ENCODE assay signal across 22 mouse cellular contexts in the genomic region with DNA sequence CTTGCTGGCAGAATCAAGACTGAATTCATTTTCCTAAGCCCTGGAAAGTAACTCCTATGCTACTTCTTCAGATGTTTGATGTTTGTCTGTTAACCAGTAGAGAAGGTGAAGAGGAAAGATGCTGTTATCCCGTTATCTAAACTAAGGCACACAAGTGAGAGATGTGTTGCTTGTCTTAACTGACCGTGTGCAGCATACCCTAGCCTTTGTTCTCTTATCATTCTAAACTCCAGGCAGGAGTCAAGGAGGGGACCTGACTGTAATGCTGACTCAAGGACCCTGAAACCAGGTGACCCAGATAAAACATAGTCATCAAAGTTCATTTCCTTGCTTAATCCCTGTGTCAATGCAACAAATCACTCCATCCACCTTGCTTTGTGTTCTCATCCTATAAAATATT.
A peak's percentile ranks its signal among the peaks of the same experiment; 100 is the strongest.
DNase-seq lines count a peak whose midpoint lies in the region; ATAC-seq and TF ChIP-seq lines count a peak whose summit lies in the region.
"Had no signal": no experiment of that assay in that cellular context is flagged by ENCODE, and none has a peak within 500 bp of the region (broad histone marks: within the 10 kb centered on the region; RNA-seq: fewer than 3 reads in every experiment).

No protein-coding gene starts in this region.

- no peak for TF ChIP-seq CTCF in liver, embryonic 14.5 days (IDR thresholded peaks at IDR 0.05; ENCODE audit: low read depth)

- H3K4me2 ChIP-seq in liver, embryonic 11.5 days, result no peak overlapping the region
- H3K4me2 ChIP-seq in liver, embryonic 13.5 days, result no peak overlapping the region
- H3K4me2 ChIP-seq in liver, embryonic 14.5 days (ENCODE audit: low read depth), result no peak overlapping the region
- H3K4me2 ChIP-seq: embryonic facial prominence, embryonic 13.5 days; embryonic facial prominence, embryonic 15.5 days; forebrain, embryonic 12.5 days had no signal

- H3K36me3 ChIP-seq in liver, embryonic 11.5 days (ENCODE audit: control insufficient read depth, insufficient read depth, low read length), result no peaks in the 10 kb centered on the region
- no peaks in the 10 kb centered on the region for H3K36me3 ChIP-seq in liver, embryonic 13.5 days
- H3K36me3 ChIP-seq in liver, embryonic 14.5 days (replicated peaks; ENCODE audit: control insufficient read depth, insufficient read depth, low read depth), result no peaks in the 10 kb centered on the region
- H3K36me3 ChIP-seq: embryonic facial prominence, embryonic 13.5 days; embryonic facial prominence, embryonic 15.5 days; forebrain, embryonic 10.5 days; forebrain, embryonic 12.5 days had no signal

- no peak overlapping the region for H3K9ac ChIP-seq in liver, embryonic 11.5 days (ENCODE audit: low read depth, low read length)
- no peak overlapping the region for H3K9ac ChIP-seq in liver, embryonic 13.5 days
- no peak overlapping the region for H3K9ac ChIP-seq in liver, embryonic 14.5 days (replicated peaks)
- H3K9ac ChIP-seq: embryonic facial prominence, embryonic 13.5 days; embryonic facial prominence, embryonic 15.5 days; forebrain, embryonic 12.5 days had no signal

- WGBS in liver, embryonic 11.5 days, result 42% methylated on average over 2 of the region's 2 CpGs
- 33% methylated on average over 2 of the region's 2 CpGs for WGBS in liver, embryonic 13.5 days (ENCODE audit: insufficient replicate concordance)
- WGBS in liver, embryonic 14.5 days (ENCODE audit: insufficient replicate concordance), result 19% methylated on average over 2 of the region's 2 CpGs

- no peaks in the 10 kb centered on the region for H3K9me3 ChIP-seq in liver, embryonic 11.5 days (ENCODE audit: control insufficient read depth, low read length)
- H3K9me3 ChIP-seq in liver, embryonic 13.5 days (replicated peaks), result no peaks in the 10 kb centered on the region
- no peaks in the 10 kb centered on the region for H3K9me3 ChIP-seq in liver, embryonic 14.5 days (ENCODE audit: control insufficient read depth, low read length)
- H3K9me3 ChIP-seq: embryonic facial prominence, embryonic 13.5 days; embryonic facial prominence, embryonic 15.5 days; forebrain, embryonic 10.5 days; forebrain, embryonic 12.5 days had no signal

- TF ChIP-seq EP300 in liver, embryonic 14.5 days (IDR thresholded peaks at IDR 0.05; ENCODE audit: low read depth), result no peak

- peak; percentile 71 for ATAC-seq in liver, embryonic 11.5 days (replicated peaks; ENCODE audit: low FRiP score)
- ATAC-seq in liver, embryonic 13.5 days (ENCODE audit: low read depth), result peak; percentile 71
- ATAC-seq in liver, embryonic 14.5 days (ENCODE audit: insufficient read depth), result peak; percentile 55; the same call in 1 of the 2 replicates
- ATAC-seq in megakaryocyte-erythroid progenitor cell, adult 5-6 weeks (replicated peaks; ENCODE audit: low FRiP score, low TSS enrichment, poor library complexity, severe bottlenecking), result no peak; the same call in 1 of the 2 replicates
- ATAC-seq: forebrain, embryonic 14.5 days had no signal

- no peaks in the 10 kb centered on the region for H3K27me3 ChIP-seq in liver, embryonic 11.5 days (replicated peaks; ENCODE audit: control insufficient read depth, insufficient read depth, low read length)
- no peaks in the 10 kb centered on the region for H3K27me3 ChIP-seq in liver, embryonic 13.5 days
- H3K27me3 ChIP-seq in liver, embryonic 14.5 days (ENCODE audit: control insufficient read depth, insufficient read depth, low read length), result no peaks in the 10 kb centered on the region
- H3K27me3 ChIP-seq: embryonic facial prominence, embryonic 13.5 days; embryonic facial prominence, embryonic 15.5 days; forebrain, embryonic 12.5 days had no signal

- H3K4me3 ChIP-seq in liver, embryonic 11.5 days (ENCODE audit: low read depth, low read length), result no peak overlapping the region
- H3K4me3 ChIP-seq in liver, embryonic 13.5 days (replicated peaks), result no peak overlapping the region
- H3K4me3 ChIP-seq in liver, embryonic 14.5 days (ENCODE audit: insufficient read depth in 1 of 2, low read depth in 2 of 2, low read length in 2 of 2), result no peak overlapping the region
- H3K4me3 ChIP-seq: embryonic facial prominence, embryonic 13.5 days; embryonic facial prominence, embryonic 15.5 days; erythroblast, embryonic 14.5 days; forebrain, embryonic 10.5 days; forebrain, embryonic 12.5 days had no signal

- no peak for DNase-seq in liver, embryonic 11.5 days (ENCODE audit: low spot score)
- no peak for DNase-seq in liver
- no peak for DNase-seq in liver, embryonic 13.5 days
- no peak for DNase-seq in liver, embryonic 14.5 days (ENCODE audit: low read depth in 3 of 3, low spot score in 3 of 3)
- DNase-seq in heart, adult 8-10 months (ENCODE audit: low spot score), result no peak
- DNase-seq: adrenal gland, adult 2 months; adrenal gland, postnatal 10 days; adrenal gland, postnatal 25 days; cerebellum, adult 11 months; cerebellum, adult 18-20 months; cerebellum, adult 8-10 months; cerebellum, adult 9-11 months; cerebellum, postnatal 14 days; cerebellum, postnatal 36 days; embryo, embryonic 11 days had no signal

- H3K27ac ChIP-seq in liver, embryonic 11.5 days (ENCODE audit: low read depth, low read length), result no peak overlapping the region
- H3K27ac ChIP-seq in liver, embryonic 13.5 days, result no peak overlapping the region
- no peak overlapping the region for H3K27ac ChIP-seq in liver, embryonic 14.5 days
- H3K27ac ChIP-seq: embryonic facial prominence, embryonic 13.5 days; embryonic facial prominence, embryonic 15.5 days; forebrain, embryonic 10.5 days; forebrain, embryonic 12.5 days had no signal

- H3K4me1 ChIP-seq in liver, embryonic 11.5 days (replicated peaks; ENCODE audit: control insufficient read depth, insufficient read depth, low read length), result no peaks in the 10 kb centered on the region
- H3K4me1 ChIP-seq in liver, embryonic 13.5 days (replicated peaks), result no peaks in the 10 kb centered on the region
- no peaks in the 10 kb centered on the region for H3K4me1 ChIP-seq in liver, embryonic 14.5 days (replicated peaks; ENCODE audit: control insufficient read depth in 2 of 2, insufficient read depth in 2 of 2, low read length in 1 of 2)
- H3K4me1 ChIP-seq: embryonic facial prominence, embryonic 13.5 days; embryonic facial prominence, embryonic 15.5 days; forebrain, embryonic 10.5 days; forebrain, embryonic 12.5 days had no signal
